Mouse (Mus musculus) kidney, postnatal 0 days (tissue): ENCODE results near the gene Reep1. TPM values are rescaled to one million over a fixed set of nuclear protein-coding genes. Genes with fewer than 3 reads are reported as not detected.

Experiments
- ATAC-seq: fragments of 200-750 bp; cut with Nextera tagmentation; replicated peaks from 2 replicates; pipeline ENCODE4 v1.8.0; 2017; ENCODE audit warnings: low read depth, moderate number of reproducible peaks, moderate TSS enrichment, moderate library complexity; ENCODE audit not compliant: low FRiP score
- DNase-seq: peaks from one replicate; pipeline ENCODE4 v3.0.0-alpha.2; 2016; ENCODE audit warnings: low spot score
- H3K27ac ChIP-seq: fragments of 300-500 bp; sonication (generic); 2 replicates; pipeline ENCODE4 v1.5.1; 2014; ENCODE audit warnings: mild to moderate bottlenecking
- H3K27me3 ChIP-seq: fragments of 300-500 bp; sonication (generic); 2 replicates; pipeline ENCODE4 v1.6.1; 2014; ENCODE audit warnings: low read length, mixed read lengths; ENCODE audit not compliant: insufficient read depth
- H3K36me3 ChIP-seq: fragments of 300-500 bp; sonication (generic); 2 replicates; pipeline ENCODE4 v1.6.1; 2014; ENCODE audit warnings: low read length, mixed read lengths; ENCODE audit not compliant: insufficient read depth
- H3K4me1 ChIP-seq: fragments of 300-500 bp; sonication (generic); replicated peaks from 2 replicates; pipeline ENCODE4 v1.6.1; 2014; ENCODE audit warnings: antibody characterized with exemption, low read length, mixed read lengths; ENCODE audit not compliant: insufficient read depth
- H3K4me2 ChIP-seq: fragments of 300-500 bp; sonication (generic); 2 replicates; pipeline ENCODE4 v1.6.1; 2014; ENCODE audit warnings: mild to moderate bottlenecking, low read length, moderate library complexity, mixed read lengths
- H3K4me3 ChIP-seq: fragments of 300-500 bp; sonication (generic); replicated peaks from 2 replicates; pipeline ENCODE4 v1.5.1; 2014; ENCODE audit warnings: low read depth, low read length
- H3K9ac ChIP-seq: fragments of 300-500 bp; sonication (generic); 2 replicates; pipeline ENCODE4 v1.6.1; 2014; ENCODE audit warnings: low read depth, low read length
- H3K9me3 ChIP-seq: fragments of 300-500 bp; sonication (generic); replicated peaks from 2 replicates; pipeline ENCODE4 v1.6.1; 2016; ENCODE audit warnings: low read length, inconsistent platforms, mixed read lengths
- CTCF ChIP-seq: IDR thresholded peaks from 2 replicates; pipeline ENCODE4 v1.5.1; 2016; ENCODE audit warnings: antibody characterized with exemption, low read depth, mild to moderate bottlenecking, moderate library complexity
- WGBS: fragments of 180-500 bp; shearing (Covaris S2); extraction: QIAGEN DNeasy Blood & Tissue Kit; methylation state at CpG from one replicate; pipeline ENCODE4 v1.1.7; 2014; 5-methylcytosine and 5-hydroxymethylcytosine counted together
- polyA plus RNA-seq: library from polyadenylated mRNA; unstranded; fragments of >200 nt; fragmentation: Nextera tagmentation; extraction: Ambion mirVana; gene quantifications from 2 replicates; pipeline ENCODE4 v1.2.1, GENCODE M21; 2015

Gene Reep1
- polyA plus RNA-seq, 1 experiment from 2014 or later = 5.3 TPM

DNA sequence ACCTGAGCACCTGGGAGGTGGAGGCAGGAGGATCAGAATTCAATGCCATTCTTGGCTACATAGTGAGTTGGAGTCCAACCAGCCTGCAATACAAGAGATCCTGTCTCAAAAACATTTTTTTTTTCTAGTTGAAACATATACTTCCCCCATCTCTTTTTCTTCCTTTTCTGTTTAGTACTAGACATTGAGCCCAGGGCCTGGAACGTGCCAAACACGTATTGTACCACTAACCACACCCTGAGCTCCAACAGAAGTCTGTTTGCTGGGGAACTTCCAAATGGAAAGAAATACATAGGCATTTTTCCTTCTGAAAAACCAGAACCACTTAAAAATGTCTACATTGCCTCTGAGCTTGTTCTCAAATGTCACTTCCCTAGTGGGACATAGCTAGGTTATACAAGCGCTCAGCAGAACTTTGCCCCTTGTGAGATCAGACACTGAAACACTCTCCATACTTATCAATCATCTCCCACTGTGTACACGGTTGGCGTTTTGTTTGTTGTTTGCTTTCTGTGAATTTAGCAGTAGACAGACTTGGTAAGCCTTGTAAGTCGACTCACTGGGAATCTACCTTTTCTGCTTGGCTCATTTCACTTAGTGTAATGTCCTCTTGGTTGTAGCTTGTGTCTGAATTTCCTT lies 34.8 kb downstream of the Reep1 start:
- no peak for ATAC-seq
- WGBS = 78% methylated on average over 6 of the region's 6 CpGs
- H3K4me3 ChIP-seq = no peak overlapping the region
- no peak overlapping the region for H3K9ac ChIP-seq
- H3K27me3 ChIP-seq = no peaks in the 10 kb centered on the region
- H3K27ac ChIP-seq = no peak overlapping the region
- H3K4me1 ChIP-seq = no peaks in the 10 kb centered on the region
- DNase-seq = no peak
- TF ChIP-seq CTCF = no peak
- no peaks in the 10 kb centered on the region for H3K36me3 ChIP-seq
- no peak overlapping the region for H3K4me2 ChIP-seq
- H3K9me3 ChIP-seq = no peaks in the 10 kb centered on the region

- ATAC-seq = no peak
- 83% methylated on average over 6 of the region's 6 CpGs for WGBS
Observed at GRCm38 (mm10) chr6:71744934-71745333, 37.6 kb downstream of the Reep1 start.

GRCm38 (mm10) chr6:71745482-71746234 lies 38.3 kb downstream of the Reep1 start:
- H3K9ac ChIP-seq = no peak overlapping the region
- WGBS = 88% methylated on average over 9 of the region's 9 CpGs
- no peak overlapping the region for H3K27ac ChIP-seq
- no peak overlapping the region for H3K4me2 ChIP-seq
- TF ChIP-seq CTCF = no peak
- no peak for DNase-seq
- no peak for ATAC-seq
- no peaks in the 10 kb centered on the region for H3K36me3 ChIP-seq
- no peaks in the 10 kb centered on the region for H3K9me3 ChIP-seq
- no peaks in the 10 kb centered on the region for H3K4me1 ChIP-seq
- no peak overlapping the region for H3K4me3 ChIP-seq
- no peaks in the 10 kb centered on the region for H3K27me3 ChIP-seq

More at GRCm38 (mm10) chr6:71744934-71745333, 37.6 kb downstream of the Reep1 start:
- Histone ChIP-seq H3K4me1 (no peaks in the 10 kb centered on the region), H3K27ac (no peak overlapping the region), H3K36me3 (no peaks in the 10 kb centered on the region), H3K9me3 (no peaks in the 10 kb centered on the region), H3K4me3 (no peak overlapping the region), H3K9ac (no peak overlapping the region), H3K27me3 (no peaks in the 10 kb centered on the region), H3K4me2 (no peak overlapping the region)
- no peak for TF ChIP-seq CTCF
- no peak for DNase-seq

DNA sequence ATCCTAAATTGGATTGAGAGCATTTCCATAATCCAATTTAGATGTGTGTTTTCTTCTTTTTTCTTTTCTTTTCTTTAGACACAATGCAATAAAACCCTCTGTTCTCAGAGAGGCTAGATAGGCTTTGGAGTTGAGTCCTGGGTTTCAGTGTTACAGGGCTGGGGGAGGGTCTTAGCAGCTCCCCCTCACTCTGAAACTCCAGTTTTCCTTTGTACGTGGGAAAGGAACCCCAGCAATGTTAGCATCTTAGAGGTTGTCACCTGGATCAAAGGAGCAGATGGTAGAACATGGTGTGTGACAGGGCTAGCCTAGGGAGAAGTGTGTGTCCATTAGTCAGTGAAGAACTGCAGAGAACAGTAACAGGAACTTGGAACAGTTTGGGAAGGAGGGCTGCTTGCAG lies 38.9 kb downstream of the Reep1 start:
- H3K4me3 ChIP-seq = no peak overlapping the region
- no peak overlapping the region for H3K27ac ChIP-seq
- DNase-seq (no peak), ATAC-seq (no peak)
- 16% methylated on average over 1 of the region's 1 CpGs for WGBS
- no peaks in the 10 kb centered on the region for H3K27me3 ChIP-seq
- no peak overlapping the region for H3K4me2 ChIP-seq
- TF ChIP-seq CTCF = no peak
- H3K9ac ChIP-seq = no peak overlapping the region
- no peaks in the 10 kb centered on the region for H3K36me3 ChIP-seq
- no peaks in the 10 kb centered on the region for H3K9me3 ChIP-seq
- no peaks in the 10 kb centered on the region for H3K4me1 ChIP-seq

DNA sequence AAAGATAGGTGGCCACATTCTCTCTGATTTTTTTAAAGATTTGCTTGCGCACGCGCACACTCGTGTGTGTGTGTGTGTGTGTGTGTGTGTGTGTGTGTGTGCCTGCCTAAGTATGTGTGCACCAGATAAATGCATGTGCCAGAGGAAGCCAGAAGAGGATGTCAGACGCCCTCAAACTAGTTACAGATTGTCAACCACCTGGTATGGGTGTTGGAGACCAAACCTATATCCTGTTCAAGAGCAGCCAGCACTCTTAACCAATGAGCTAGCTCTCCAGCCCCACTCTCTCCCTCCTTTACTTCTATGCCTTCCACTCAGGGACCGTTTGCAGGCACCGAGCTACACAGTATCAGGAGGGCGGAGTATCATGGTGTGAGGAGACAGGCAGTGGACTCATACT lies 39.5 kb downstream of the Reep1 start:
- H3K9ac ChIP-seq = no peak overlapping the region
- TF ChIP-seq CTCF = no peak

DNA sequence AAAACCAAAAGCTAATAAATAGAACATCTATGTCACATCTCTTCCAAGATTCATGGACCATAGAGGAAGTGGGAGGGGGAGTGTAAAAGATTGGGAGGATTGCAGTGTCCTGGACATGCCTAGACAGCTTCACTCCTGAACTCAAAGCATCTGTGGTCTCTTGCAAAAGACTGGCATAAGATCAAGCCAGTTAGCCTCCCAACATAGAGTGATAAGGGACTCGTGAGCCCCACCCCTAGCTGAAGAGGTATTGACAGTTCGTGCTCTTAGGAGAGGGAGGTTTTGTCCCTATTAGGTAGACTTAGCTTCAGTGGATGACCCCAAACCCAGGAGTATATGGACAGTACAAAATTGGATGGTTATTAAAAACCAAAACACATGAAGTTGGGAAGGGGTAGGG lies 44.2 kb downstream of the Reep1 start:
- H3K27me3 ChIP-seq = no peaks in the 10 kb centered on the region
- H3K4me2 ChIP-seq = no peak overlapping the region
- WGBS = 79% methylated on average over 2 of the region's 2 CpGs
- H3K4me3 ChIP-seq = no peak overlapping the region
- no peak overlapping the region for H3K9ac ChIP-seq
- no peak for DNase-seq
- H3K4me1 ChIP-seq = 0 out of 2 replicates have a peak, but pooled peaks cover 1% of the 10 kb centered on the region
- ATAC-seq = no peak
- TF ChIP-seq CTCF = no peak
- no peaks in the 10 kb centered on the region for H3K9me3 ChIP-seq
- H3K36me3 ChIP-seq = no peaks in the 10 kb centered on the region
- no peak overlapping the region for H3K27ac ChIP-seq

More for the DNA sequence above, 39.5 kb downstream of the Reep1 start:
- no peak for ATAC-seq
- H3K4me3 ChIP-seq = no peak overlapping the region
- no peak for DNase-seq
- 83% methylated on average over 8 of the region's 8 CpGs for WGBS
- no peaks in the 10 kb centered on the region for H3K36me3 ChIP-seq
- H3K4me1 ChIP-seq = no peaks in the 10 kb centered on the region
- no peaks in the 10 kb centered on the region for H3K27me3 ChIP-seq
- H3K9me3 ChIP-seq = no peaks in the 10 kb centered on the region
- no peak overlapping the region for H3K27ac ChIP-seq
- H3K4me2 ChIP-seq = no peak overlapping the region
